Mouse (Mus musculus): ENCODE results near the gene Zfp39. TPM values are rescaled to one million over a fixed set of nuclear protein-coding genes. Genes with fewer than 3 reads are reported as not detected.

Zfp39 gene
- polyA plus RNA-seq (2015; fragmentation: Illumina TruSeq; extraction: RNeasy Lipid Tissue Mini Kit (QIAGEN cat#74804); ENCODE audit: low read depth, low replicate concordance) = 5.3 TPM

GRCm38 (mm10) chr11:58903511-58904409 is at the start of gene Zfp39:
Gene Zfp39, minus strand, starts transcription at chr11:58904225.

GRCm38 (mm10) chr11:58948542-58949479 is 44.8 kb upstream of the Zfp39 start, which contains the start of gene Hist3h2ba:
Gene Hist3h2ba, plus strand, starts transcription at chr11:58948920.

GRCm38 (mm10) chr11:58938322-58939087 is 34.5 kb upstream of the Zfp39 start, which contains the start of gene Rnf187:
Gene Rnf187, minus strand, starts transcription at chr11:58938916.

GRCm38 (mm10) chr11:58917745-58918366 is 13.8 kb upstream of the Zfp39 start, which contains the start of gene Btnl10:
Gene Btnl10, plus strand, starts transcription at chr11:58917908.

GRCm38 (mm10) chr11:58867039-58867953 is 36.7 kb downstream of the Zfp39 start, which contains the start of gene 2810021J22Rik:
Gene 2810021J22Rik, plus strand, starts transcription at chr11:58867216.

GRCm38 (mm10) chr11:58846919-58847461 is 57.0 kb downstream of the Zfp39 start, which contains the start of gene Gm12258:
Gene Gm12258, plus strand, starts transcription at chr11:58847158.

GRCm38 (mm10) chr11:58838951-58839350 is 65.1 kb downstream of the Zfp39 start, which contains the start of gene Olfr311:
Gene Olfr311, plus strand, starts transcription at chr11:58839251.

Other genes with a start within 250 kb of the Zfp39 start
- not detected for gene Olfr322, start 245.4 kb downstream of the Zfp39 start, polyA plus RNA-seq (2015; fragmentation: Illumina TruSeq; extraction: RNeasy Lipid Tissue Mini Kit (QIAGEN cat#74804); ENCODE audit: low read depth, low replicate concordance)
- gene Olfr320, start 223.1 kb downstream of the Zfp39 start, polyA plus RNA-seq (2015; fragmentation: Illumina TruSeq; extraction: RNeasy Lipid Tissue Mini Kit (QIAGEN cat#74804); ENCODE audit: low read depth, low replicate concordance) = not detected
- not detected for gene Olfr319, start 205.1 kb downstream of the Zfp39 start, polyA plus RNA-seq (2015; fragmentation: Illumina TruSeq; extraction: RNeasy Lipid Tissue Mini Kit (QIAGEN cat#74804); ENCODE audit: low read depth, low replicate concordance)
- gene Olfr318, start 180.2 kb downstream of the Zfp39 start, polyA plus RNA-seq (2015; fragmentation: Illumina TruSeq; extraction: RNeasy Lipid Tissue Mini Kit (QIAGEN cat#74804); ENCODE audit: low read depth, low replicate concordance) = not detected
- gene Olfr317, start 165.0 kb downstream of the Zfp39 start, polyA plus RNA-seq (2015; fragmentation: Illumina TruSeq; extraction: RNeasy Lipid Tissue Mini Kit (QIAGEN cat#74804); ENCODE audit: low read depth, low replicate concordance) = not detected
- gene Olfr316, start 151.5 kb downstream of the Zfp39 start, polyA plus RNA-seq (2015; fragmentation: Illumina TruSeq; extraction: RNeasy Lipid Tissue Mini Kit (QIAGEN cat#74804); ENCODE audit: low read depth, low replicate concordance) = 1.3 TPM
- gene Olfr315, start 131.0 kb downstream of the Zfp39 start, polyA plus RNA-seq (2015; fragmentation: Illumina TruSeq; extraction: RNeasy Lipid Tissue Mini Kit (QIAGEN cat#74804); ENCODE audit: low read depth, low replicate concordance) = not detected
- gene Olfr314, start 121.3 kb downstream of the Zfp39 start, polyA plus RNA-seq (2015; fragmentation: Illumina TruSeq; extraction: RNeasy Lipid Tissue Mini Kit (QIAGEN cat#74804); ENCODE audit: low read depth, low replicate concordance) = not detected
- gene Fam183b, start 102.3 kb downstream of the Zfp39 start, polyA plus RNA-seq (2015; fragmentation: Illumina TruSeq; extraction: RNeasy Lipid Tissue Mini Kit (QIAGEN cat#74804); ENCODE audit: low read depth, low replicate concordance) = 10.0 TPM
- not detected for gene Olfr313, start 89.2 kb downstream of the Zfp39 start, polyA plus RNA-seq (2015; fragmentation: Illumina TruSeq; extraction: RNeasy Lipid Tissue Mini Kit (QIAGEN cat#74804); ENCODE audit: low read depth, low replicate concordance)
- gene Olfr312, start 75.0 kb downstream of the Zfp39 start, polyA plus RNA-seq (2015; fragmentation: Illumina TruSeq; extraction: RNeasy Lipid Tissue Mini Kit (QIAGEN cat#74804); ENCODE audit: low read depth, low replicate concordance) = not detected
- gene Olfr311, start 65.0 kb downstream of the Zfp39 start, polyA plus RNA-seq (2015; fragmentation: Illumina TruSeq; extraction: RNeasy Lipid Tissue Mini Kit (QIAGEN cat#74804); ENCODE audit: low read depth, low replicate concordance) = not detected
- 18.0 TPM for gene Gm12258, start 57.1 kb downstream of the Zfp39 start, polyA plus RNA-seq (2015; fragmentation: Illumina TruSeq; extraction: RNeasy Lipid Tissue Mini Kit (QIAGEN cat#74804); ENCODE audit: low read depth, low replicate concordance)
- gene 2810021J22Rik, start 37.0 kb downstream of the Zfp39 start, polyA plus RNA-seq (2015; fragmentation: Illumina TruSeq; extraction: RNeasy Lipid Tissue Mini Kit (QIAGEN cat#74804); ENCODE audit: low read depth, low replicate concordance) = 7.1 TPM
- not detected for gene Btnl10, start 13.7 kb upstream of the Zfp39 start, polyA plus RNA-seq (2015; fragmentation: Illumina TruSeq; extraction: RNeasy Lipid Tissue Mini Kit (QIAGEN cat#74804); ENCODE audit: low read depth, low replicate concordance)
- gene Rnf187, start 34.7 kb upstream of the Zfp39 start, polyA plus RNA-seq (2015; fragmentation: Illumina TruSeq; extraction: RNeasy Lipid Tissue Mini Kit (QIAGEN cat#74804); ENCODE audit: low read depth, low replicate concordance) = 331 TPM
- 67.2 TPM for gene Hist3h2ba, start 44.7 kb upstream of the Zfp39 start, polyA plus RNA-seq (2015; fragmentation: Illumina TruSeq; extraction: RNeasy Lipid Tissue Mini Kit (QIAGEN cat#74804); ENCODE audit: low read depth, low replicate concordance)
- 33.6 TPM for gene Hist3h2a, start 50.5 kb upstream of the Zfp39 start, polyA plus RNA-seq (2015; fragmentation: Illumina TruSeq; extraction: RNeasy Lipid Tissue Mini Kit (QIAGEN cat#74804); ENCODE audit: low read depth, low replicate concordance)
- gene Trim17, start 50.5 kb upstream of the Zfp39 start, polyA plus RNA-seq (2015; fragmentation: Illumina TruSeq; extraction: RNeasy Lipid Tissue Mini Kit (QIAGEN cat#74804); ENCODE audit: low read depth, low replicate concordance) = 5.9 TPM
- gene Trim11, start 73.9 kb upstream of the Zfp39 start, polyA plus RNA-seq (2015; fragmentation: Illumina TruSeq; extraction: RNeasy Lipid Tissue Mini Kit (QIAGEN cat#74804); ENCODE audit: low read depth, low replicate concordance) = 17.7 TPM
- 1.5 TPM for gene Obscn, start 232.2 kb upstream of the Zfp39 start, polyA plus RNA-seq (2015; fragmentation: Illumina TruSeq; extraction: RNeasy Lipid Tissue Mini Kit (QIAGEN cat#74804); ENCODE audit: low read depth, low replicate concordance)